Mouse (Mus musculus) megakaryocyte-erythroid progenitor cell, adult 5-6 weeks (primary cell): ENCODE results near the gene 2610028H24Rik. TPM values are rescaled to one million over a fixed set of nuclear protein-coding genes. Genes with fewer than 3 reads are reported as not detected.

Experiments
- ATAC-seq: replicated peaks from 2 replicates; pipeline ENCODE4 v1.8.0; 2016; ENCODE audit warnings: mild to moderate bottlenecking, inconsistent platforms; ENCODE audit not compliant: severe bottlenecking, poor library complexity, low FRiP score, low TSS enrichment
- total RNA-seq, 2 experiments: library from RNA; stranded (forward) in 1 of 2; stranded (reverse) in 1 of 2; fragments of 200-1000, 215-1000 nt in 1 of 2; fragments of >200 nt in 1 of 2; fragmentation: Nextera tagmentation in 1 of 2; gene quantifications; 2 replicates each; pipeline ENCODE4 v1.2.3; 2014 to 2017

The 2610028H24Rik gene
- total RNA-seq, 2 experiments from 2014 or later: not detected

DNA sequence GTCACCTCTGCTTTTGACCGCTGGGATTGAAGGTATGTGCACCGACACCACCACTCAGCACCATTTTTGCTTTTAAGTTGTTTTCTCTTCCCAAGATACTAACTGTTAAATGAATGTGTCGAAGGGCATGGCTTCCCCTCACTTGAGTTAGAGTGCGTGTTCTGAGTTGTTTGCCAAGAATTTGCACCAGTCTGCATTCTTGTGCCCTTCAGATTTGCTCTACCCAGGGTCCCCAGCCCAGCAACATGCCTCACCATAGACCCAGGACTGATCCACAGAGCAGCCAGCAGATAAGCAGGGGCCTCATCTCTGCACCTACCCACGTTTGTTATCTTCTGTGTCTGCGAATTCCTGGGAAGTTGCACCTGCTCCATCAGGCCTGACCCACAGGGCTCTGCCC is 32.6 kb downstream of the 2610028H24Rik start:
- ATAC-seq: no peak

- ATAC-seq: no peak
Observed at GRCm38 (mm10) chr10:76486302-76486701, 37.4 kb downstream of the 2610028H24Rik start.

- peak; percentile 62 for ATAC-seq
Observed at GRCm38 (mm10) chr10:76488265-76488664, 39.4 kb downstream of the 2610028H24Rik start.

DNA sequence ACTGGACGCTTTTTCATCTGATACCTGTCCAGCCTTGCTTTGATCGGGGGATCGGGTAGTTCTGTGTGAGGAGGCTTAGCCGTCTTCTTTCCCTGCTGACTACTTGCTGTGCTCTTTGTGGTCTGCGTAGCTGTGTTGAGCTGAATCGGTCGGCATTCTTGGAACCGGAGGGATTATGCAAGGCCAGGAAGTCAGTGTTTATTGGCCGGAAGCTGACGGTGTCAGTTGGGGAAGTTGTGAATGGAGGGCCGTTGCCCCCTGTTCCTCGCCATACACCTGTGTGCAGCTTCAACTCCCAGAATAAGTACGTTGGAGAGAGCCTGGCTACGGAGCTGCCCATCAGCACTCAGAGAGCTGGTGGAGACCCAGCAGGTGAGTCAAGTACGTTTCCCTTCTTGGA is 40.3 kb downstream of the 2610028H24Rik start:
- ATAC-seq: no peak

DNA sequence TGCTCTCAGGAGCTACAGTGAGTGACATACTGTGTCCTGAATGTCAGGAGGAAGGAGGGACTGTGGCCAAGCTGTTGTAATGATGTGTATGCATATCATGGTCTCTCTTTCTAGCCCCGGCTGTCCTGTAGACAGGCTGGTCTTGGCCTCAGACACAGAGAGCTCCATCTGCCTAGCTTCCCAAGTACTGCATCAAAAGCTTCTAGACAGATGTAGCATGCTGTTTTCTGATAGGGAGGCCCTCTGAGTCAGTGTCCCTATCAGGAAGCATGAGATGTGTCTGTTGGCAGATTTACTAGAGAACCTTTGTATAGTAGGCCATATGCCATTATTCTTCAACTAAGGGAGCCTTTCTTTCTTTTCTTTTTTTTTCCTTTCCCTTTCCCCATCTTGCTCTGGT is 44.6 kb downstream of the 2610028H24Rik start:
- peak; percentile 94 for ATAC-seq

GRCm38 (mm10) chr10:76495501-76495900 is 46.6 kb downstream of the 2610028H24Rik start:
- no peak for ATAC-seq

DNA sequence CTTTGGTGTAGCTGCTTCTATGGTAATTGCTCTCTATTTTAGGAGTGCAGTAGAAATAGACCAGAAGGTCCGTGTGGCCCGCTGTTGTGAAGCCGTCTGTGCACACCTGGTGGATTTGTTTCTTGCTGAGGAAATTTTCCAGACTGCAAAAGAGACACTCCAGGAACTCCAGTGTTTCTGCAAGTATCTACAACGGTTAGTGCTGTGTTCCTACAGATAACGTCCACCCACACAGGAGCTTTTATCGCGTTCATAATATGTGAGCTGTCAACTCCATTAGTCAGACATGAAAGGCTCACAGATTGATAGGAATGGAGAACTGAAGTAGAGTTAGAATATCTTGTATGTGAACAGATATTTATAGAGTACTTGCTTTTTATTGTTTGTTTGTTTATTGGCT is 47.5 kb downstream of the 2610028H24Rik start:
- no peak for ATAC-seq

GRCm38 (mm10) chr10:76497522-76497921 is 48.6 kb downstream of the 2610028H24Rik start:
- no peak for ATAC-seq

- peak; percentile 23; the same call in 1 of the 2 replicates for ATAC-seq
Observed at GRCm38 (mm10) chr10:76504271-76504943, 55.5 kb downstream of the 2610028H24Rik start.

DNA sequence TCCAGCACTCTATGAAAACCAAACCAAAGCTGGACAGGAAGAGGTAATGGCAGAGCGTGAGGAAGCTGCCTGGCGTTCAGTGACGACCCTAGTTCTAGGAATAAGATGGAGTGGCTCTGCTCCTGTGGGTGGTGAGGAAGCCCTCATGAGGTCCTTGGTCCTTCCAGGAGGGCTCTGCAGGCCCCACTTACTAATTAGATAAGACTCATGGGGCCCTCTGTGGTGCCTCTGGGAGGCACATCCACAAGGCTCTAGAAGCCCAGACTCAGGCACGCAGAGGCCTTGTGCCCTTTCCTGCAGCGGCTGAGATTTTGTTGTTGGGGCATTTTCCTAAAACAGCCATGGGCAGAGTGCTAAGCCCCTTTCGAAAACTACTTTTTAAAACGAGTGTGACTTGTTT is 57.0 kb downstream of the 2610028H24Rik start:
- ATAC-seq: no peak

Other genes starting within 250 kb of the 2610028H24Rik start
- gene Prmt2, start 211.2 kb upstream of the 2610028H24Rik start, total RNA-seq (2014; fragmentation: Nextera tagmentation): 0.59 and 2.0 TPM in 2 replicates
- 0.42 and 3.7 TPM in 2 replicates for gene Prmt2, start 211.2 kb upstream of the 2610028H24Rik start, total RNA-seq (2017)
- gene S100b, start 195.2 kb upstream of the 2610028H24Rik start, total RNA-seq (2014; fragmentation: Nextera tagmentation): not detected in 2 replicates
- not detected in 2 replicates for gene S100b, start 195.2 kb upstream of the 2610028H24Rik start, total RNA-seq (2017)
- gene Dip2a, start 103.8 kb upstream of the 2610028H24Rik start, total RNA-seq (2014; fragmentation: Nextera tagmentation): 1.6 and 2.4 TPM in 2 replicates
- gene Dip2a, start 103.8 kb upstream of the 2610028H24Rik start, total RNA-seq (2017): 0.76 and 3.1 TPM in 2 replicates
- gene AC141477.1, start 8.6 kb upstream of the 2610028H24Rik start, total RNA-seq (2014; fragmentation: Nextera tagmentation): 4.1 TPM in 1 of 2 replicates, not detected in the other
- gene AC141477.1, start 8.6 kb upstream of the 2610028H24Rik start, total RNA-seq (2017): not detected in 2 replicates
- 43.2 and 60.4 TPM in 2 replicates for gene Pcnt, start 6.3 kb upstream of the 2610028H24Rik start, total RNA-seq (2014; fragmentation: Nextera tagmentation)
- 58.8 and 71.6 TPM in 2 replicates for gene Pcnt, start 6.3 kb upstream of the 2610028H24Rik start, total RNA-seq (2017)
- gene Mcm3ap, start 19.8 kb downstream of the 2610028H24Rik start, total RNA-seq (2014; fragmentation: Nextera tagmentation): 60.1 and 94.2 TPM in 2 replicates
- gene Mcm3ap, start 19.8 kb downstream of the 2610028H24Rik start, total RNA-seq (2017): 63.5 and 87.7 TPM in 2 replicates
- 5.4 and 5.5 TPM in 2 replicates for gene Ybey, start 20.0 kb downstream of the 2610028H24Rik start, total RNA-seq (2014; fragmentation: Nextera tagmentation)
- gene Ybey, start 20.0 kb downstream of the 2610028H24Rik start, total RNA-seq (2017): 7.5 and 8.1 TPM in 2 replicates
- 7.5 and 11.4 TPM in 2 replicates for gene Lss, start 82.5 kb downstream of the 2610028H24Rik start, total RNA-seq (2014; fragmentation: Nextera tagmentation)
- 9.9 and 15.6 TPM in 2 replicates for gene Lss, start 82.5 kb downstream of the 2610028H24Rik start, total RNA-seq (2017)
- not detected in 2 replicates for gene Spatc1l, start 113.2 kb downstream of the 2610028H24Rik start, total RNA-seq (2014; fragmentation: Nextera tagmentation)
- gene Spatc1l, start 113.2 kb downstream of the 2610028H24Rik start, total RNA-seq (2017): not detected in 2 replicates
- not detected in 2 replicates for gene Ftcd, start 126.6 kb downstream of the 2610028H24Rik start, total RNA-seq (2014; fragmentation: Nextera tagmentation)
- not detected in 2 replicates for gene Ftcd, start 126.6 kb downstream of the 2610028H24Rik start, total RNA-seq (2017)
- gene Col6a2, start 174.5 kb downstream of the 2610028H24Rik start, total RNA-seq (2014; fragmentation: Nextera tagmentation): 0.70 TPM in 1 of 2 replicates, not detected in the other
- gene Col6a2, start 174.5 kb downstream of the 2610028H24Rik start, total RNA-seq (2017): not detected in 2 replicates